Mouse (Mus musculus) liver, embryonic 14.5 days (tissue): Measurements from ENCODE around the gene Tnrc6c.
A peak's percentile ranks its signal among the peaks of the same experiment; 100 is the strongest.

Experiments
- CTCF ChIP-seq: IDR thresholded peaks from 2 replicates; pipeline ENCODE4 v1.5.1; 2016; ENCODE audit warnings: antibody characterized with exemption, low read depth, control low read depth
- EP300 ChIP-seq: IDR thresholded peaks from 2 replicates; pipeline ENCODE4 v1.6.1; 2016; ENCODE audit warnings: antibody characterized with exemption, low read depth

DNA sequence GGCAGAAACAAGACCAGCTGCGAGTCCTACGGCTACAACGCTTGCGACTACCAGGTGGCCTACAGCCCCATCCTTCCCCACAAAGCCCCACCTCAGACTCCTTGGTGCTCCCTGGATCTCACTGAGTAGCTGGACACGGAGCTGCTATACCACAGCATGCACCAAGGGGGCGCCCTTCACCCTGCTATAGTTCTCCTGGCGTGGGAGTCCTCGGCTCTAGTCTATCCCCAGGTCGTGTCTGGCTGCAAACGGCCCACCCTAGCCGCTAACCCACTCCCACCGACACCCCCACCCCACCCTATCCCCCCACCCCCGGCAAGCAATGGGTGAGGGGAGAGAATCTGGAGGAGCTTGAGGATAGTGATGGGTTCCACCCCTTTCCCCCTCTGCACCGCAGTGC lies 136.2 kb downstream of the Tnrc6c start:
- TF ChIP-seq CTCF: peak; percentile 95
- no peak for TF ChIP-seq EP300
